Mouse (Mus musculus): ENCODE results near the gene Nhlrc2. TPM values are rescaled to one million over a fixed set of nuclear protein-coding genes. Genes with fewer than 3 reads are reported as not detected.

The Nhlrc2 gene
- polyA plus RNA-seq, 1 experiment from 2014 or later = 18.4 TPM

- in situ Hi-C loops (cut with MboI; ENCODE audit: low pct_unique_long_range_greater_than_20kb) = no loop called here
- CTCF ChIA-PET = interaction anchor here (0.6 kb wide), 1 partner anchor 193 kb away, joined by 3 read pairs; no protein-coding TSS in a partner anchor
- ATAC-seq = peak; percentile 52
- no peak for TF ChIP-seq CTCF (IDR thresholded peaks at IDR 0.05)
- DNase-seq (ENCODE audit: low read depth, low spot score) = peak; percentile 43
- H3K27me3 ChIP-seq = peaks cover 85% of the 10 kb centered on the region
- POLR2A ChIA-PET = interaction anchor here (0.6 kb wide), 2 partner anchors 63 to 247 kb away, joined by 3 read pairs; no protein-coding TSS in a partner anchor
Measured at GRCm38 (mm10) chr19:56652034-56652962, 104.2 kb downstream of the Nhlrc2 start.

Other genes starting within 250 kb of the Nhlrc2 start
- 10.8 TPM for gene Nrap, start 158.2 kb upstream of the Nhlrc2 start, polyA plus RNA-seq (2021)
- 20.5 TPM for gene Casp7, start 151.1 kb upstream of the Nhlrc2 start, polyA plus RNA-seq (2021)
- gene Plekhs1, start 86.6 kb upstream of the Nhlrc2 start, polyA plus RNA-seq (2021) = 1.8 TPM
- 19.6 TPM for gene Dclre1a, start within 50 bp of the Nhlrc2 start, polyA plus RNA-seq (2021)
- gene Adrb1, start 173.9 kb downstream of the Nhlrc2 start, polyA plus RNA-seq (2021) = not detected

Measured in Patski (cell line).